Mouse (Mus musculus) heart, adult 2 months (tissue): ENCODE measurements around the gene Ptcra.

Source experiments
- CTCF ChIP-seq: fragments of 200-600 bp; IDR thresholded peaks from 2 replicates; pipeline ENCODE4 v1.8.1; 2022; ENCODE audit warnings: antibody characterized with exemption, mild to moderate bottlenecking, moderate library complexity
- POLR2A ChIP-seq: fragments of 200-500 bp; IDR thresholded peaks from 2 replicates; pipeline ENCODE4 v1.6.1; 2011; ENCODE audit warnings: mild to moderate bottlenecking, low read depth, low read length, control low read depth; ENCODE audit not compliant: insufficient read depth

- no peak for TF ChIP-seq CTCF
- no peak for TF ChIP-seq POLR2A
Observed at GRCm38 (mm10) chr17:46749282-46749681, 14.2 kb downstream of the Ptcra start.
